Mouse (Mus musculus) embryonic facial prominence, embryonic 15.5 days (tissue): Measurements from ENCODE around the gene Rfc2. TPM values are rescaled to one million over a fixed set of nuclear protein-coding genes. Genes with fewer than 3 reads are reported as not detected.

Source experiments
- microRNA-seq: library from miRNA; unstranded; fragments of <30 nt; microRNA quantifications from one replicate; pipeline ENCODE4, GENCODE M21; 2016; ENCODE audit warnings: borderline number of aligned reads
- polyA plus RNA-seq: library from polyadenylated mRNA; unstranded; fragments of >200 nt; fragmentation: Nextera tagmentation; extraction: Ambion mirVana; gene quantifications from 2 replicates; pipeline ENCODE4 v1.2.1, GENCODE M21; 2015

Gene Rfc2
- polyA plus RNA-seq, 1 experiment from 2014 or later, result 238 TPM

Small RNAs within 50 kb of the gene (microRNA-seq; reads per million reads assigned to microRNA genes)
- gene Mir7228, result not detected

Other genes starting within 250 kb of the Rfc2 start
- gene Gtf2ird1, start 124.7 kb upstream of the Rfc2 start, polyA plus RNA-seq, result 114 and 123 TPM in 2 replicates
- 4.3 and 4.4 TPM in 2 replicates for gene Clip2, start 28.9 kb upstream of the Rfc2 start, polyA plus RNA-seq
- gene Syna, start 21.2 kb upstream of the Rfc2 start, polyA plus RNA-seq, result 0.26 and 0.41 TPM in 2 replicates
- gene Lat2, start 33.7 kb downstream of the Rfc2 start, polyA plus RNA-seq, result 4.6 and 6.7 TPM in 2 replicates
- 421 and 433 TPM in 2 replicates for gene Eif4h, start 58.1 kb downstream of the Rfc2 start, polyA plus RNA-seq
- gene Limk1, start 107.2 kb downstream of the Rfc2 start, polyA plus RNA-seq, result 7.8 and 9.0 TPM in 2 replicates
- 289 and 312 TPM in 2 replicates for gene Eln, start 166.0 kb downstream of the Rfc2 start, polyA plus RNA-seq